Mouse (Mus musculus): ENCODE data around the gene Fcer1g.
A peak's percentile ranks its signal among the peaks of the same experiment; 100 is the strongest.

Fcer1g gene

DNA sequence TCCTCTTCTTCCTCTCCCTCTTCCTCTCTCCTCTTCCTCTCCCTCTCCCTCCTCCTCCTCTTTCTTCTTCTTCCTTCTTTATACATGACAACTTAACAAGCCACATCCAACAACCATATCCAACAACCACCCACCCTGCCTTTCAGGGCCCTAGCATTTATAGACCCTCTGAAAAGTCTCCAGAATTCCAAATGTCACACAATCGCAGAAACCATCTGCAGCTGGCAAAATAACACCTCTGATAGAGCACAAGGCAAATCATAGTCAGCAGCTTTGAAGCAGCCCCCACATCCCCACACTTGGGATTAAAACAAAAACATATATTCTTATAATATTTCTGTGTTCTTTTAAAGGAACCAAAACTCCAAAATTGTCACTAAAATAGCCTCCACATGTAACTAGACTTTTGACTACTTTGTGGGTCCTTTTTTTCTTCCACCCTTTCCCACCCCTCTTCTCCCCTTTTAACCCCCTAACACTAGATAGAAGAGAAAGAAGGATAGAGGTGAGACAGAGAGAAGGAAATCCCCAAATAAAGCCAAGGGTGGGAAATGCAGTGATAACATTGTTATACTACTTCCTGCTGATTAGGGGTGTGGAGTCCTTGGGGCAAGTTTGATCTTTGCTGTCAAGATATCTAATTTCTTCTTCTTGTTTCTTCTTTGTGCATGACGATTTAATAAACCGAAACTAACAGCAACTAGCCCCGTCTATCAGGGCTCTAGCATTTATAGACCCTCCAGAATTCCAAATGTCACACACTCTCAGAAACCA is 32.0 kb upstream of the Fcer1g start:
- no peak for DNase-seq (ENCODE audit: low read depth, low spot score)

DNA sequence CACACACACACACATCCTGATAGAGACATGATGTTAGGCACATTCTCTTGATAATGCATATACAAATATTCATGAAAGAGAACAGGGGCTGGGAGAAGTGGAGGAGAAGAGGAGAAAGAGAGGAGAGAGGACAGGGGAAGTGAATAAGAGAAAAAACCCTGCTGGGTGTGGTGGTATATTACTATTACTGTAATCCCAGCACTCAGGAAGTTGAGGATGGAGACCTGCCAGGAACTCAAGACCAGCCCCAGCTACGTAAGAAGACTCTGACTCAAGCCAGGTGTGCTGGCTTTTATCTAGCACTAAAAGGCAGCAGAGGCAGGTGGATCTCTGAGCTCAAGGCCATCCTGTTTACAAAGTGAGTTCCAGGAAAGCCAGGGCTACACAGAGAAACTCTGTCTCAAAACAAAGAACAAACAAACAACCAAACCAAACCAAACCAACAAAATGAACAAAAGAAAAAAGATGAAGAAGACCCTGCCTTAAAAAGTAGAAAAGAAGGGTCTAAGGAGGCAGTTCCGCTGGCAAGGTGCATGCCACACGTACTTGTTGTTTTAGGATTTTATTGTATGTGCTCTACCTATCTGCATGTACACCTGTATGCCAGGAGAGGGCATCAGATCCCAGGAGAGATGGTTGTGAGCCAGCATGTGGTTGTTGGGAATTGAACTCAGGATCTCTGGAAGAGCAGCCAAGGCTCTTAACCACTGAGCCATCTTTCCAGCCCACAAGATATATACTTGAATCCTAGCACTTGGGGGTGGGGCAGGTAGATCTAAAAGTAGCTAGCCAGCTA is 29.7 kb upstream of the Fcer1g start:
- no peak for DNase-seq (ENCODE audit: low read depth, low spot score)

DNA sequence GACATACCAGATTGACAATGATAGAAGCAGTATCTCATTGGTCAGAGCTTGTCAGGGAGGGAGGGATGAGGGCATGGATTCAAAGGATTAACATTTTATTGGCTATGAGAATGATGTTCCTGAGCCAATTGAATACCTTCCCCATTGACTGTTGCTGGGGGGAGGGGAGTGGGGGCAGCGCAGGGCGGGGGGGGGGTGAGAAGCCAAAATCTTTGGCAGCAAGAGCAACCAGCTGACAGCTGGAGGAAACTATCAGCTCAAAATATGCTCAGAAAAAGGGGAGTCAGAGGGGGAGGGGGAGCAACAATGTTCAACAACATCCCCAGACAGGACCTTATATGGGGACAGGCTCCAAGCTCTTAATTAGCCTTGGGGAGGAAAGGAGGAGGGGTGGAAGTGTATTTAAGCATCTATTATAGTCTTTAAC is 29.0 kb upstream of the Fcer1g start:
- DNase-seq (ENCODE audit: low read depth, low spot score), result no peak

DNA sequence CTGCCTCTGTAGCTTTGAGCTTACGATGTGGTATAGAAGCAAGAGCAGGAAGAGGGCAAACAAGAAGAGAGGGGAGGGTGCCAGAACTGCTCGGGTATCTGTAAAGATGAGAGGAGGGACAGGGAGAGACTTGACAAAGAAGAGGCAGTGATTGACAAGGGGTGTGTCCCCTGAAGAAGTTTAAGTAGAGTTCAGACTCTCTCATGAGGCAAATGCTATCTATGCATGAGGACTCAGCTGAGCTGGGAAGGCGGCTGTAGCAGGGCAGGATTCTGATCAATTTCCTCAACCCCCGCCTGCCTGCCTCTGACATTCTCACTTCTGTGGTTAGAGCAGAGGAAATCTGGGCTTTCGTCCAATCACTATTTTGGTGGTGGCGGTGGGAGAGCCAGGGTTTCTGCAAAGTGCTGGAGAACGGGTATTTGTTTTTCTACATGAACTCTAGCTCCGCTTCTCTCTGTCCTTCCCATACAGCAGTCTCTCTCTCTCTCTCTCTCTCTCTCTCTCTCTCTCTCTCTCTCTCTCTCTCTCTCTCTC is 28.5 kb upstream of the Fcer1g start:
- DNase-seq (ENCODE audit: low read depth, low spot score), result peak; percentile 55

DNA sequence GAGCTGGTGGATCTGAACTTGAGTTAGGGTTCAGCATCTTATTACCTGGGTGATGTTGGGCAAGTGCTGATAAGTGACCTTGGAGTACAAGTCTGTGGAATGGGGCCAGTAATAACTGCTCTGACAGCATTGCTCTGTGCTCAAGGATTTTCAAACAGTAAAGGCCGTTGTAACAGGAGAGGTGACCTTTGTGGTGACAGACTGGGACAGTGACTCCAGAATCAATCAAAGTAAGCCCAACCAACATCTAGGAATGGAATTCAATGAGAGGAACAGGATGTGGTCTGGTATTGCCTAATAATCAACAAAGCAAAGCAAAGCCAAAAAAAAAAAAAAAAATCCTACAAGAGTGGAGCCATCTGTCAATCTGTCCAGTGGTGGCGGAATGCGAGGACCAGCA is 26.2 kb upstream of the Fcer1g start:
- DNase-seq (ENCODE audit: low read depth, low spot score), result no peak

GRCm38 (mm10) chr1:171258921-171259320 is 24.8 kb upstream of the Fcer1g start:
- DNase-seq (ENCODE audit: low read depth, low spot score), result no peak

DNA sequence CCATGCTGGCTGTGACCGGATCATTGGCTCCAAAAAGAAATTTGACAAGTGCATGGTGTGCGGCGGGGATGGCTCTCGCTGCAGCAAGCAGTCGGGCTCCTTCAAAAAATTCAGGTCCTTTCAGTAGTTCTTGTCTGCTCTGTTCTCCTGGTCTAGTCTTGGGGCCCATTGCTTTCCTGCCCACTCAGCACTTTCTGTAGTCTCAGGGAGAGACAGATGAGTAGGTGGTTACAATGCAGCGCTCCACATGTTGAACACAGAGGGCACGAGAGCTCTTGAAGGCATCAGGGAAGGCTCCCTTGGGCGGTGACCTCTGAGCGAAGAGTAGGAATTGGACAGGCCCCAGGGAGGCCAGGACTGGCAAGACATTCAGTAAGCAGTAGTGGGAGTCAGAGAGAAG is 23.6 kb upstream of the Fcer1g start:
- DNase-seq (ENCODE audit: low read depth, low spot score), result no peak

DNA sequence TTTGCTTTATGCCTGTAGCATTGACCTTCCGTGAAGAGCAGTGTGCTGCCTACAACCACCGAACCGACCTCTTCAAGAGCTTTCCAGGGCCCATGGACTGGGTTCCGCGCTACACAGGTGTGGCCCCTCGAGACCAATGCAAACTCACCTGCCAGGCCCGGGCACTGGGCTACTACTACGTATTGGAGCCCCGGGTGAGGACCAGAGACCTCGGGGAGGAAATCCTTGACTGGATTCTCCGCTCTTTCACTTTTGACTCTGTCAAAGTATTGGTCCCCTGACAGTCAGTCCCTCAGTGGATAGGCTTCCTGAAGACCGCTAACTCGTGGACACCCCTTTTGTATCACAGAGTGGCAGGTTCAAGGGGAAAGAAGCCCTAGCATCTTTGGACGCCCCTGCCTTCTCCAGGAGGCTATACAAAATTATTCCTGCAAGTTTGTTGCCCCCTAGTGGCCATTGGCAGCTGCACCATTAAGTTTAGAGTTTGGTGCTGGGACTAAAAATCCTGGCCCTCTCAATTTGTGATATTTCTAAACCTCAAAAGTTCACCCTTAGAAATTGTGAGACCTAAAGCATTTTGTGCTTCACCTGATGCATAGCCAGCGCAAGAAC is 22.9 kb upstream of the Fcer1g start:
- peak; percentile 64 for DNase-seq (ENCODE audit: low read depth, low spot score)

DNA sequence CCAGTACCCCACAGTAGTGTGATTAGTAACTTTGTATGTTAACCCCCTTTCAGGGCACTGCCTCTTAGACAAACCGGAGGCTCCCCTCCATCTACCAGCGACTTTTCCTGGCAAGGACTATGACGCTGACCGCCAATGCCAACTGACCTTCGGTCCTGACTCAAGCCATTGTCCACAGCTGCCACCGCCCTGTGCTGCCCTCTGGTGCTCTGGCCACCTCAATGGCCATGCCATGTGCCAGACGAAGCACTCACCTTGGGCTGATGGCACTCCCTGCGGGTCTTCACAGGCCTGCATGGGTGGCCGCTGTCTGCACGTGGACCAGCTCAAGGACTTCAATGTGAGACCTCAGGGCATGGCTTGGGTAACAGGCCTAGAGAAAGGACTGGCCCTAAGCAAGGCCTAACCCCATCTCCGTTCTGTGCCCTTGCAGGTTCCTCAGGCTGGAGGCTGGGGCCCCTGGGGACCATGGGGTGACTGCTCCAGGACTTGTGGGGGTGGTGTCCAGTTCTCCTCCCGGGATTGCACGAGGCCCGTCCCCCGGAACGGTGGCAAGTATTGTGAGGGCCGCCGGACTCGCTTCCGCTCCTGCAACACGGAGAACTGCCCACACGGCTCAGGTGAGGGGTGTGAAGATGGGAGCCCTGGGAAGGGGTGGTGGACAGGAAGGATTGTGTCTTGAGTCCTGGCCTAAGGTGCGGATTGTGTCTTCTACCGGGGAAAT is 22.1 kb upstream of the Fcer1g start:
- DNase-seq (ENCODE audit: low read depth, low spot score), result no peak

DNA sequence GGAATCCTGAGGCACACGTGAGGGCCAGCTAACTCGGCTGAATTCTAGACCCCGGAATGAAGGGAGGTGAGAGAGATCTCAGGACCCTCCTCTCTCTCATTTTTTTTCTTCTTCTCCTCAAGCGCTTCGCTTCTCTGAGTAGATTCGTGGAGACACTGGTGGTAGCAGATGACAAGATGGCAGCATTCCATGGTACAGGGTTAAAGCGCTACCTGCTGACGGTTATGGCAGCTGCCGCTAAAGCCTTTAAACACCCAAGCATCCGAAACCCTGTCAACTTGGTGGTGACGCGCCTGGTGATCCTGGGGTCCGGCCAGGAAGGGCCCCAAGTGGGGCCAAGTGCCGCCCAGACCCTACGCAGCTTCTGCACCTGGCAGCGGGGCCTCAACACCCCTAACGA is 18.2 kb upstream of the Fcer1g start:
- DNase-seq (ENCODE audit: low read depth, low spot score), result no peak

DNA sequence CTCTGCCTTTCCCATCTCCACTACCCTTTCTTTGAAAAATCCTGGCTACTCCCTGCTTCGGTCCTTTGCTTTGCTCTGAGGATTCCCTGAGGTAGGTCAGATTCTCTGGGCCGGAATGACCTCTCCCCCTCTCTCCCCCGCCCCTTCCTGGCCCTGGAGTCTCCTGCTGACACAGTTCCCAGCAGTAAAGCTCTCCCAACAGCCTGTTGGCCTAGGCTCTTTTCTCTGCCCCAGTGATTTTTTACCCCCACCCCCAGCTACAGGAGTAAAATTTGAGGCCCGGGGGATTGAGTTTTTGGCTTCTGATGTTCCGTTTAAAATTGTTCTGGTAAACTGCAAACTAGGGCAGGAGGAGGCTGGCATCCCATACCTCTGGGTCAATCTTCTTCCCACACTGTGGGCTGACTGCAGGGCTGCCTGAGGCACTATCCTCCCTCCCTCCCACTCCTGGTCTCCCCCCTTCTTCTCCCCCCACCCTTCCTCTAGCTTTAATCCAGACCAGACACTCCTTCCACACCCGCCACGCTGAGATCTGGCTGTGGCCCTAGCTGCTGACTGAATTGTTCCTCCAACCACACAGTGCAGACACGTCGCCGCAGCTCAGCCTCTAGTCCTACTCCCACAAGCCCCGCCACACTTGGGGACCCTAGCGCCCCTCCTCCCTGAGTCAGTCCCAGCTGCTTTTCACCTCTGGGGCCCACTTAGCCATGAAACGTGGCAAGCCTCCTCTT is 17.6 kb upstream of the Fcer1g start:
- no peak for DNase-seq (ENCODE audit: low read depth, low spot score)

GRCm38 (mm10) chr1:171250680-171251593 is 16.8 kb upstream of the Fcer1g start, which contains the start of gene Ndufs2:
TSS of gene Ndufs2 (minus strand) at chr1:171251388.
- no peak for DNase-seq (ENCODE audit: low read depth, low spot score)

DNA sequence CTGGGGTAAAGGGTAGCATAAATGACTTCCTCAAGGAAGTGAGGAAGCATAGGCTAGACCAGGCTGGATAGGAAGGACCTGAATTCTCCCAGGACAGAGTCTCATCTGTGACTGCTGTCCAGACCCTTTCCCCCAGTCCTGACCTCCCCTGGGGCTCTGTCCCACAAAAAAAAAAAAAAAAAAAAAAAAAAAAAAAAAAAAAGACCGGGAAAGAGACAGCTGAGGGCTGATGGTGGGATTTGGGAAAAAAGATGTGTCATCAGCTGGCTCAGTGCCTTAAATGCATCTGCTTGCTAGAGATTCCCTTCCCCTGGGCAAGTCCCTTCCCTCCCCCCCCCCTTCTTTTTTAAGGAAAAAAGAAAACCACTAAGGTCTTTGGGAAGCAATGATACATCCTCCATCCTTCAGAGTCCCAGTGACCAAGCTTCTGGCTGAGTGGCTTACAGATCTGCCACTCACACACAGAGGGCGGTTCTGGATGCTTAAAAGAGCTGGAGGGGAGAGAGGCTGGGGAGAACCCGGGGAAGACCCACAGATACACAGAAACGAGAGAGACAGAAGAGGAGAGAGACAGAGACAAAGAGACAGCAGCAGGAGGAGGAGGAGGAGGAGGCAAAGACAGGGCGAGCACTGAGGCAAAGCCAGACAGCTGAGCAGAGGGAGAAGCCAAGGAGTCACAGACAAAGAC is 15.9 kb upstream of the Fcer1g start, which contains the start of gene Adamts4:
Gene Adamts4, plus strand, starts transcription at position 509 of the 688 bp plus-strand sequence.
- no peak for DNase-seq (ENCODE audit: low read depth, low spot score)

DNA sequence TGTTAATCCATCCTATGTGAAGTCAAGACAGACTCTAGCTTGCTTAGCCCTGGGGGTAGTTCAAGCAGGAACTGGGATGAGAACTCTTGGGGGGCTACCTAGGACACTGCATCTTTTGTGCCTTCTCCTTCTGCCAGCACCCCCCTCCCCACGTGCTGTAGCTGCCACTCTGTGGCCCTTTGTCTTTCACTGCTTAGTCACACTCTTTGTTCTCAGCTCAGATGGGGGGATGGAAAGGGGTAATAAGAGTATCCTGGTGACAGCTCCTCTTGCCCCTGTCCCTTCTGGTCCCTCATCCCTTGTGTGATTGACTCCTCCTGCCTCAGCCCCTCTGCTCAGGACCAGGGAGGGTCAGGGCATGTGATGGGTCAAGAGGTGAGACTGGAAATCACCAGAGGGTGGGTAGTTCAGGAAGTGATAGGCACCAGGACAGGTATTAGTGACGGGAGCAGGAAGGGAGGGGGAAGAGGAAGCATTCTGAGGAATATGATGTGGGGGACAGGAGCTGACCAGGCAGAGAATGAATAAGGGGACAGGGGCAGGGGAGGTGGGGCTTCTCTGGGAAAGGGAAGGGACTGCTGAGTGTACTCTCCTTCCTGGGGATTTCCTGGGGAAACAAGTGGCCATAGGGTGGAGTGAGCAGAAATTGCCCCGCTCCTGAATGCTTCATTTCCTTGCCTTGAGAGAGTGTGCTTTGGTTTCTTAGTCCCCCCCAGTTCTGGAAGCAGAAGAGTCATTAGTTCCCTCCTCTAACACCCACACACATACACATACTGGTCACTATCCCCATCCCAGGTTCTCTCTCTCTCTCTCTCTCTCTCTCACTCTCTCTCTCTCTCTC is 14.4 kb upstream of the Fcer1g start:
- no peak for DNase-seq (ENCODE audit: low read depth, low spot score)

GRCm38 (mm10) chr1:171247916-171248315 is 13.8 kb upstream of the Fcer1g start:
- DNase-seq (ENCODE audit: low read depth, low spot score), result no peak

GRCm38 (mm10) chr1:171247453-171247841 is 13.3 kb upstream of the Fcer1g start:
- DNase-seq (ENCODE audit: low read depth, low spot score), result no peak

DNA sequence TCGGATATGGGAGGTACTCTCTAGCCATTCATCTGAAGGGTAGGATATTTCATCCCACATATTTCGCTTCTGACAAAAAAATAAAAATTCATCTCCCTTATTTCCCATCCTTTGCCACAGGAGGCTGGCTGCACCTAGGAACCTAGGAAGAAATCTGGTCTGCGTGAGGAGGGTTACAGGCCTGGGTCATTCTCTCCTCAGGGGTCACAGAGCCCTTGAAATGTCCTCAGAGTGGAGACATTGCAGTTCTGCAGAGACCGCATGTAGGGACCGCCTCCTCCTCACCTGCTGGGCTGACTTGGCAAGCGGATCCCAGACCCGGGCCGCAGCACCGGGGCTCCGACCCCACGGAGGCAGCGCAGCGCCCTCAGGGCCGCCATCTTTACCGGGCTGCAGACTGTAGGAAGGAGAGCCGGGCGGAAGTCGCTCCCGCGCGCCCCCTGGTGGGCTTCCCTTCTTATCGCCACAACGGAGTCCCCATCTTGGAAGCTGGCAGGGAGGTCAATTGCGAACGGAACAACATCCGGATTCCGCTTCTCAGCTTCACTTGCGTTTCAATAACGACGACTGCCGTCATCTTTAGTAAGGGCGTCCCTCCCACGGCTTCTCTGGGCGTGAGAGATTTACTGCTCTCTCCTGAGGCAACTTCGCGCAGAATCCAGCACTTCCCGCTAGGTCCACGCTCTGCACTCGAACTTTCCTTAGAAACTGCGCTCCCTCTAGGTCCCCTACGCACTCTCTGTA is 12.7 kb upstream of the Fcer1g start:
- peak; percentile 98 for DNase-seq (ENCODE audit: low read depth, low spot score)

Measured in CD4-positive helper T cell, adult 2 months (primary cell).